Mouse (Mus musculus) CH12.LX (cell line): Measurements from ENCODE around the gene Osbpl3. TPM values are rescaled to one million over a fixed set of nuclear protein-coding genes. Genes with fewer than 3 reads are reported as not detected.

Source experiments
- DNase-seq: peaks from one replicate; pipeline ENCODE4 v3.0.0-alpha.2; 2013; ENCODE audit errors: extremely low read depth
- H3K27ac ChIP-seq: 2 replicates; pipeline ENCODE4 v1.5.1; 2012; ENCODE audit warnings: low read depth, mild to moderate bottlenecking, control low read depth, moderate library complexity; ENCODE audit not compliant: insufficient read depth
- H3K27me3 ChIP-seq: replicated peaks from 2 replicates; pipeline ENCODE3; 2012; ENCODE audit warnings: inconsistent platforms
- H3K36me3 ChIP-seq, 2 experiments: replicated peaks in 1 of 2; 2 replicates each; pipeline versions ENCODE3 to v1.6.1; 2012; ENCODE audit warnings: inconsistent platforms in 1 of 2, low read length in 1 of 2, mild to moderate bottlenecking in 1 of 2, mixed read lengths in 1 of 2, moderate library complexity in 1 of 2; ENCODE audit not compliant: control insufficient read depth in 1 of 2, insufficient read depth in 1 of 2
- H3K4me1 ChIP-seq, 2 experiments: 2 replicates each; pipeline ENCODE4 v1.6.1; 2012; ENCODE audit warnings: inconsistent platforms in 1 of 2, moderate library complexity in 1 of 2; ENCODE audit not compliant: insufficient read depth in 2 of 2, control insufficient read depth in 1 of 2
- H3K4me2 ChIP-seq: 2 replicates; pipeline ENCODE4 v1.6.1; 2012; ENCODE audit warnings: low read depth, mild to moderate bottlenecking, control low read depth; ENCODE audit not compliant: poor library complexity, insufficient read depth, severe bottlenecking
- H3K4me3 ChIP-seq, 3 experiments: fragments of 150-350 bp in 1 of 3; sonication (generic) in 1 of 3; replicated peaks in 1 of 3; 2 replicates each; pipeline versions ENCODE3 to v1.5.1; 2011 to 2012; ENCODE audit warnings: low read depth in 2 of 3, low read length in 2 of 3, mild to moderate bottlenecking in 2 of 3, moderate library complexity in 2 of 3, control low read depth in 1 of 3, improper control_type of control experiment in 1 of 3, inconsistent platforms in 1 of 3, mixed read lengths in 1 of 3; ENCODE audit not compliant: poor library complexity in 1 of 3
- H3K79me2 ChIP-seq: replicated peaks from 2 replicates; pipeline ENCODE4 v1.6.1; 2012; ENCODE audit warnings: mild to moderate bottlenecking, moderate library complexity; ENCODE audit not compliant: control insufficient read depth, poor library complexity, insufficient read depth, severe bottlenecking; ENCODE audit errors: extremely low read depth
- H3K9ac ChIP-seq: 2 replicates; pipeline ENCODE4 v1.6.1; 2012; ENCODE audit warnings: low read depth, mild to moderate bottlenecking, control low read depth, moderate library complexity; ENCODE audit not compliant: insufficient read depth
- H3K9me3 ChIP-seq: replicated peaks from 2 replicates; pipeline ENCODE3; 2012; ENCODE audit warnings: low read length, inconsistent platforms, mixed read lengths
- BHLHE40 ChIP-seq: IDR thresholded peaks from 2 replicates; pipeline ENCODE4 v1.6.1; 2011; ENCODE audit warnings: mild to moderate bottlenecking, low read depth, low read length, improper control_type of control experiment
- CHD2 ChIP-seq: IDR thresholded peaks from 2 replicates; pipeline ENCODE4 v1.6.1; 2011; ENCODE audit warnings: low read length, improper control_type of control experiment
- CTCF ChIP-seq, 2 experiments: IDR thresholded peaks in 1 of 2; conservative IDR thresholded peaks in 1 of 2; 2 replicates each; pipeline ENCODE4 v1.5.1; 2011 to 2012; ENCODE audit warnings: low read depth in 2 of 2, low read length in 2 of 2, improper control_type of control experiment in 1 of 2, inconsistent platforms in 1 of 2, mild to moderate bottlenecking in 1 of 2, moderate library complexity in 1 of 2
- EP300 ChIP-seq: IDR thresholded peaks from 2 replicates; pipeline ENCODE4 v1.6.1; 2011; ENCODE audit warnings: low read length, improper control_type of control experiment
- HCFC1 ChIP-seq: IDR thresholded peaks from 2 replicates; pipeline ENCODE4 v1.6.1; 2012; ENCODE audit warnings: low read depth, mild to moderate bottlenecking, inconsistent platforms, low read length, improper control_type of control experiment
- JUN ChIP-seq: IDR thresholded peaks from 2 replicates; pipeline ENCODE4 v1.6.1; 2011; ENCODE audit warnings: low read depth, mild to moderate bottlenecking, low read length, improper control_type of control experiment, moderate library complexity; ENCODE audit not compliant: insufficient read depth
- JUND ChIP-seq: conservative IDR thresholded peaks from 2 replicates; pipeline ENCODE4 v1.6.1; 2011; ENCODE audit warnings: low read depth, low read length, improper control_type of control experiment
- MYC ChIP-seq: IDR thresholded peaks from 2 replicates; pipeline ENCODE4 v1.6.1; 2011; ENCODE audit warnings: low read depth, mild to moderate bottlenecking, improper control_type of control experiment, low read length
- POLR2A ChIP-seq: IDR thresholded peaks from 2 replicates; pipeline ENCODE4 v1.6.1; 2011; ENCODE audit warnings: low read depth, mild to moderate bottlenecking, improper control_type of control experiment, low read length
- POLR2AphosphoS2 ChIP-seq: IDR thresholded peaks from 2 replicates; pipeline ENCODE4 v1.6.1; 2011; ENCODE audit warnings: low read depth, low read length, improper control_type of control experiment
- RCOR1 ChIP-seq: conservative IDR thresholded peaks from 2 replicates; pipeline ENCODE4 v1.6.1; 2012; ENCODE audit warnings: low read depth, mild to moderate bottlenecking, inconsistent platforms, low read length, improper control_type of control experiment
- SIN3A ChIP-seq: IDR thresholded peaks from 2 replicates; pipeline ENCODE4 v1.6.1; 2012; ENCODE audit warnings: low read length, improper control_type of control experiment, inconsistent platforms
- TBP ChIP-seq: conservative IDR thresholded peaks from 2 replicates; pipeline ENCODE4 v1.6.1; 2011; ENCODE audit warnings: low read depth, low read length, improper control_type of control experiment
- USF1 ChIP-seq: IDR thresholded peaks from 2 replicates; pipeline ENCODE4 v1.6.1; 2014; ENCODE audit warnings: low read depth, mild to moderate bottlenecking, inconsistent platforms, low read length, improper control_type of control experiment
- USF2 ChIP-seq: conservative IDR thresholded peaks from 2 replicates; pipeline ENCODE4 v1.6.1; 2011; ENCODE audit warnings: low read depth, low read length, improper control_type of control experiment
- ZNF384 ChIP-seq: IDR thresholded peaks from 2 replicates; pipeline ENCODE4 v1.6.1; 2012; ENCODE audit warnings: low read depth, low read length, improper control_type of control experiment, inconsistent platforms
- dilution Hi-C: fragments of 300-500 bp; cut with MboI; formaldehyde crosslinking; loops from 2 replicates; pipeline ENCODE4 v1.14.3; 2020; ENCODE audit warnings: low sequenced_read_pairs; ENCODE audit not compliant: extremely low pct_unique_long_range_greater_than_20kb, extremely low pct_ligation_motif_present
- in situ Hi-C: fragments of 300-500 bp; cut with MboI; formaldehyde crosslinking; loops from 3 replicates; pipeline ENCODE4 v1.14.3; 2019; ENCODE audit warnings: low sequenced_read_pairs, low pct_ligation_motif_present, low pct_unique_long_range_greater_than_20kb, mixed read lengths
- polyA plus RNA-seq: library from polyadenylated mRNA; unstranded; fragments of >175 nt; gene quantifications from 2 replicates; pipeline ENCODE4 v1.2.1, GENCODE M21; 2012; ENCODE audit warnings: low read depth; ENCODE audit not compliant: insufficient read length
- total RNA-seq, 2 experiments: library from RNA; depleted of rRNA; stranded (reverse); fragments of 300-350 nt in 1 of 2; fragments of >200 nt in 1 of 2; gene quantifications; 2 replicates each; pipeline ENCODE4 v1.2.3; 2012 to 2014

Osbpl3 gene
- total and polyA plus RNA-seq, 3 experiments: 2.2 to 8.1 (median 3.5) TPM

- in situ Hi-C loops: no loop called here
- Histone ChIP-seq H3K27me3 (no peaks in the 10 kb centered on the region), H3K4me1 (0 out of 4 replicates have a peak, but pooled peaks cover 0 to under 1% of the 10 kb centered on the region in 2 experiments), H3K9me3 (no peaks in the 10 kb centered on the region), H3K27ac (no peak overlapping the region), H3K9ac (no peak overlapping the region), H3K4me3 (no peak overlapping the region), H3K79me2 (no peaks in the 10 kb centered on the region), H3K4me2 (no peak overlapping the region), H3K36me3 (peaks cover 0 to 9% of the 10 kb centered on the region in 2 experiments)
- dilution Hi-C loops: no loop called here
- no peak for DNase-seq
- TF ChIP-seq ZNF384 (no peak), RCOR1 (no peak)
Observed at GRCm38 (mm10) chr6:50368502-50369292, 87.3 kb downstream of the Osbpl3 start.

- no peak for DNase-seq
- Histone ChIP-seq H3K79me2 (no peaks in the 10 kb centered on the region), H3K36me3 (peaks cover 0 to 9% of the 10 kb centered on the region in 2 experiments), H3K27ac (no peak overlapping the region)
- no peak for TF ChIP-seq JUND
- TF ChIP-seq CHD2: no peak
- no peak for TF ChIP-seq USF2
- no peak for TF ChIP-seq POLR2A
- TF ChIP-seq SIN3A: no peak
- no peak for TF ChIP-seq EP300
- TF ChIP-seq, all 38 proteins: peak for 0
- no peak overlapping the region for H3K4me3 ChIP-seq
- no peak overlapping the region for H3K4me2 ChIP-seq
- H3K27me3 ChIP-seq: no peaks in the 10 kb centered on the region
- in situ Hi-C loops (no loop called here), dilution Hi-C loops (no loop called here)
- H3K4me1 ChIP-seq: peaks cover 5 to 6% of the 10 kb centered on the region in 2 experiments; a peak in 3 of 4 replicates
- H3K9ac ChIP-seq: no peak overlapping the region
- no peaks in the 10 kb centered on the region for H3K9me3 ChIP-seq
Observed at GRCm38 (mm10) chr6:50367836-50368235, 88.2 kb downstream of the Osbpl3 start.

DNA sequence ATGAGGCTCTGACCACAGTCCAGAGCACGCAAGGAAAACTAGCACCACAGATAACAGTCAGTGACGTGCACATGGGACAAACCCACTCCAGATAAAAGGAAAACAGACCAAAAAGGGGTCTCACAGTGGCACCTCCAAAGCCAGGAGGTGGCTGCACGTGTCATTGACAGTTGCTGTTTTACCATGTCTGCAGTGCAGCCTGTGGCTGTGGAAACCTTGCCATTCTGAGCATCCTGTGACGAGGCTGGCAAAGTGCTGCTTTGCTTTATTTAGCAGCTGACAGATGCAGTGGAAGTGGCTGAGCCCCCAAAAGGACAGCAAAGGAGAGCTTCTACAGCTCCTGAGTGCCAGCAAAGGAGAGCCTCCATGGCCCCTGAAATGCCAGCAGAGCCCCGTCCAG is 89.3 kb downstream of the Osbpl3 start:
- no peak overlapping the region for H3K27ac ChIP-seq
- peaks cover 6 to 10% of the 10 kb centered on the region in 2 experiments; a peak in 3 of 4 replicates for H3K4me1 ChIP-seq
- in situ Hi-C loops: no loop called here

More for the DNA sequence above, 89.3 kb downstream of the Osbpl3 start:
- Histone ChIP-seq H3K79me2 (no peaks in the 10 kb centered on the region), H3K9ac (no peak overlapping the region), H3K9me3 (no peaks in the 10 kb centered on the region), H3K4me2 (no peak overlapping the region), H3K36me3 (peaks cover 0 to 9% of the 10 kb centered on the region in 2 experiments), H3K27me3 (no peaks in the 10 kb centered on the region), H3K4me3 (no peak overlapping the region)
- dilution Hi-C loops: no loop called here
- no peak for DNase-seq
- TF ChIP-seq TBP: no peak
- no peak for TF ChIP-seq BHLHE40
- no peak for TF ChIP-seq POLR2AphosphoS2
- no peak for TF ChIP-seq SIN3A
- TF ChIP-seq HCFC1: no peak
- TF ChIP-seq MYC: no peak
- TF ChIP-seq USF1: no peak
- TF ChIP-seq JUN: no peak
- TF ChIP-seq CTCF (conservative IDR thresholded peaks at IDR 0.05 in 1 of 2, IDR thresholded peaks at IDR 0.05 in 1 of 2; ENCODE audit: low read depth in 2 of 2, low read length in 2 of 2): no peak
